ENCODE assay signal across 9 mouse cellular contexts in the genomic region with DNA sequence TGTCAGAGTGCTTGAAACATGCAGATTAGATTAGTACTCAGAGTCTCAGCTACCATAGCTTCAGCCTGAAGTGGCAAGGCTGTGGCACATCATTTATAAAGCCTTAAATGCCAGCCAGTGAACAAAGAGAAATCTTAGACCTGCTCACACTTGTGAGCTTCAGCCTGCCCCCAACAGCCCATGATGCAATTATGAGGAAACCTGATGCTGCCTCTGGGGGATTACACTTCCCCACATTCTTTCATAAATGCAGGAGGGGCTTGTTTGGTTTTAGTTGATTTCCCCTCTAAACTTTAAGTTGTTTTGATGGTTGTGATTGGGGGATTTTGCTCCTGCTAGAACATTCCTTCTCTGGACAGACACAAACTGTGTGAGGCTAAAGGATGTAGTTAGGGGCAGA. TPM values are rescaled to one million over a fixed set of nuclear protein-coding genes. Genes with fewer than 3 reads are reported as not detected.
DNase-seq lines count a peak whose midpoint lies in the region; ATAC-seq and TF ChIP-seq lines count a peak whose summit lies in the region.
"Had no signal": no experiment of that assay in that cellular context is flagged by ENCODE, and none has a peak within 500 bp of the region (broad histone marks: within the 10 kb centered on the region; RNA-seq: fewer than 3 reads in every experiment).

No protein-coding gene starts in this region.

- H3K27me3 ChIP-seq in kidney, embryonic 16.5 days (ENCODE audit: insufficient read depth, low read length), result no peaks in the 10 kb centered on the region
- no peaks in the 10 kb centered on the region for H3K27me3 ChIP-seq in MEL (ENCODE audit: control insufficient read depth in 1 of 2, insufficient read depth in 2 of 2, low read length in 2 of 2)
- no peaks in the 10 kb centered on the region for H3K27me3 ChIP-seq in embryonic facial prominence, embryonic 15.5 days
- H3K27me3 ChIP-seq in limb, embryonic 11.5 days (ENCODE audit: control insufficient read depth, insufficient read depth, low read length), result no peaks in the 10 kb centered on the region

- no peak for TF ChIP-seq POLR2A in MEL (IDR thresholded peaks at IDR 0.05; ENCODE audit: control insufficient read depth in 1 of 2, insufficient read depth in 1 of 2, low read depth in 1 of 2, low read length in 2 of 2, poor library complexity in 1 of 2)

- ATAC-seq in kidney, embryonic 16.5 days (ENCODE audit: low FRiP score, low TSS enrichment), result no peak
- no peak; the same call in 1 of the 2 replicates for ATAC-seq in embryonic facial prominence, embryonic 15.5 days (ENCODE audit: insufficient number of reproducible peaks, low FRiP score, low TSS enrichment, low read depth)
- ATAC-seq in limb, embryonic 11.5 days (ENCODE audit: insufficient number of reproducible peaks, low FRiP score, low TSS enrichment, low read depth), result 0 out of 2 replicates have a peak, but pooled peaks have one; percentile 19
- ATAC-seq: forebrain, postnatal 0 days had no signal

- no peak for TF ChIP-seq CTCF in MEL (IDR thresholded peaks at IDR 0.05 in 2 of 3, conservative IDR thresholded peaks at IDR 0.05 in 1 of 3; ENCODE audit: control insufficient read depth in 1 of 3, insufficient read depth in 1 of 3, low read depth in 2 of 3, low read length in 3 of 3, poor library complexity in 1 of 3, severe bottlenecking in 1 of 3)

- H3K4me1 ChIP-seq in kidney, embryonic 16.5 days (ENCODE audit: insufficient read depth, low read length), result peaks cover 50% of the 10 kb centered on the region
- peaks cover 10 to 15% of the 10 kb centered on the region in 2 experiments for H3K4me1 ChIP-seq in MEL (ENCODE audit: control insufficient read depth in 1 of 2, insufficient read depth in 2 of 2, low read length in 2 of 2)
- peaks cover 71% of the 10 kb centered on the region for H3K4me1 ChIP-seq in embryonic facial prominence, embryonic 15.5 days
- H3K4me1 ChIP-seq in limb, embryonic 11.5 days (ENCODE audit: control insufficient read depth, insufficient read depth, low read length), result peaks cover 46% of the 10 kb centered on the region

- no peaks in the 10 kb centered on the region for H3K9me3 ChIP-seq in kidney, embryonic 16.5 days (ENCODE audit: low read length)
- no peaks in the 10 kb centered on the region for H3K9me3 ChIP-seq in MEL (replicated peaks; ENCODE audit: insufficient read depth, low read length)
- no peaks in the 10 kb centered on the region for H3K9me3 ChIP-seq in embryonic facial prominence, embryonic 15.5 days (replicated peaks)
- no peaks in the 10 kb centered on the region for H3K9me3 ChIP-seq in limb, embryonic 11.5 days (ENCODE audit: control insufficient read depth, low read length)

- no peak for TF ChIP-seq RAD21 in MEL (IDR thresholded peaks at IDR 0.05; ENCODE audit: low read depth, low read length)

- no peak for DNase-seq in kidney, postnatal 14 days
- peak; percentile 40 for DNase-seq in MEL (ENCODE audit: low read depth, low spot score)
- DNase-seq in limb, embryonic 11.5 days (ENCODE audit: low spot score), result peak; percentile 58
- no peak for DNase-seq in thymus, postnatal 25 days
- no peak for DNase-seq in cerebellum, adult 8-10 months
- DNase-seq in thymus, postnatal 0 days (ENCODE audit: low spot score), result no peak
- DNase-seq: forebrain, postnatal 0 days had no signal

- H3K27ac ChIP-seq in kidney, embryonic 16.5 days (ENCODE audit: low read length), result peak overlapping the region; percentile 29
- peak overlapping the region; percentile 62 for H3K27ac ChIP-seq in MEL (ENCODE audit: control insufficient read depth, low read depth, low read length)
- peak overlapping the region; percentile 98 for H3K27ac ChIP-seq in embryonic facial prominence, embryonic 15.5 days (replicated peaks)
- peak overlapping the region; percentile 60 for H3K27ac ChIP-seq in limb, embryonic 11.5 days (replicated peaks; ENCODE audit: low read depth, low read length)

- H3K4me3 ChIP-seq in kidney, embryonic 16.5 days (ENCODE audit: low read length), result no peak overlapping the region
- no peak overlapping the region for H3K4me3 ChIP-seq in MEL (ENCODE audit: control insufficient read depth in 1 of 2, insufficient read depth in 1 of 2, low read depth in 2 of 2, low read length in 2 of 2)
- H3K4me3 ChIP-seq in embryonic facial prominence, embryonic 15.5 days (replicated peaks), result peak overlapping the region; percentile 7; the same call in 1 of the 2 replicates
- H3K4me3 ChIP-seq in limb, embryonic 11.5 days (ENCODE audit: low read depth, low read length), result no peak overlapping the region

- H3K9ac ChIP-seq in kidney, embryonic 16.5 days (replicated peaks; ENCODE audit: low read length), result 0 out of 2 replicates have a peak overlapping the region, but pooled peaks have one; percentile 31
- peak overlapping the region; percentile 34; the same call in 1 of the 2 replicates for H3K9ac ChIP-seq in MEL (ENCODE audit: control insufficient read depth, low read depth, low read length, poor library complexity, severe bottlenecking)
- no peak overlapping the region for H3K9ac ChIP-seq in embryonic facial prominence, embryonic 15.5 days
- H3K9ac ChIP-seq in limb, embryonic 11.5 days (ENCODE audit: low read length), result no peak overlapping the region
- H3K9ac ChIP-seq: forebrain, postnatal 0 days had no signal

- 0 out of 2 replicates have a peak overlapping the region, but pooled peaks have one; percentile 4 for H3K4me2 ChIP-seq in kidney, embryonic 16.5 days (replicated peaks; ENCODE audit: low read depth, low read length)
- H3K4me2 ChIP-seq in embryonic facial prominence, embryonic 15.5 days (replicated peaks), result peak overlapping the region; percentile 84
- peak overlapping the region; percentile 3; the same call in 1 of the 2 replicates for H3K4me2 ChIP-seq in limb, embryonic 11.5 days (ENCODE audit: low read depth, severe bottlenecking)

- H3K79me2 ChIP-seq in MEL (ENCODE audit: control insufficient read depth, insufficient read depth, low read length, poor library complexity), result peaks cover 16% of the 10 kb centered on the region

- no peaks in the 10 kb centered on the region for H3K36me3 ChIP-seq in kidney, embryonic 16.5 days (ENCODE audit: insufficient read depth, low read length)
- H3K36me3 ChIP-seq in MEL (ENCODE audit: control insufficient read depth in 1 of 2, insufficient read depth in 2 of 2, low read length in 2 of 2), result peaks cover 0 to 16% of the 10 kb centered on the region in 2 experiments; a peak in 2 of 4 replicates
- no peaks in the 10 kb centered on the region for H3K36me3 ChIP-seq in embryonic facial prominence, embryonic 15.5 days
- H3K36me3 ChIP-seq in limb, embryonic 11.5 days (ENCODE audit: control insufficient read depth, insufficient read depth, low read length), result no peaks in the 10 kb centered on the region

- no peak for TF ChIP-seq EP300 in MEL (IDR thresholded peaks at IDR 0.05; ENCODE audit: low read depth in 1 of 2, low read length in 2 of 2)

TF ChIP-seq in MEL, 35 proteins besides CTCF, POLR2A, EP300 and RAD21:
- TF ChIP-seq MXI1 (IDR thresholded peaks at IDR 0.05; ENCODE audit: low read depth, low read length) (no peak), ZMIZ1 (IDR thresholded peaks at IDR 0.05; ENCODE audit: low read depth, low read length) (no peak), TAL1 (IDR thresholded peaks at IDR 0.05; ENCODE audit: low read length) (no peak), POLR2AphosphoS5 (IDR thresholded peaks at IDR 0.05; ENCODE audit: borderline replicate concordance, low read depth, low read length) (no peak), E2F4 (IDR thresholded peaks at IDR 0.05; ENCODE audit: borderline replicate concordance, low read depth, low read length) (no peak), GABPA (IDR thresholded peaks at IDR 0.05; ENCODE audit: low read depth, low read length) (no peak), HCFC1 (IDR thresholded peaks at IDR 0.05; ENCODE audit: low read depth, low read length) (no peak), MAX (IDR thresholded peaks at IDR 0.05; ENCODE audit: low read length) (no peak), MAZ (IDR thresholded peaks at IDR 0.05; ENCODE audit: low read depth, low read length) (no peak), MYC (IDR thresholded peaks at IDR 0.05; ENCODE audit: low read depth, low read length) (no peak), POLR2AphosphoS2 (IDR thresholded peaks at IDR 0.05; ENCODE audit: low read length) (no peak), MEF2A (IDR thresholded peaks at IDR 0.05; ENCODE audit: extremely low read depth, insufficient replicate concordance, low read depth, low read length, poor library complexity, severe bottlenecking) (no peak), TCF12 (IDR thresholded peaks at IDR 0.05; ENCODE audit: low read depth, low read length) (no peak), UBTF (IDR thresholded peaks at IDR 0.05; ENCODE audit: borderline replicate concordance, insufficient read depth, low read depth, low read length) (no peak), SIN3A (IDR thresholded peaks at IDR 0.05; ENCODE audit: low read length) (no peak), SMC3 (IDR thresholded peaks at IDR 0.05; ENCODE audit: low read depth, low read length) (no peak), CHD2 (IDR thresholded peaks at IDR 0.05; ENCODE audit: low read length) (no peak), ETS1 (IDR thresholded peaks at IDR 0.05; ENCODE audit: low read depth, low read length) (no peak), MYB (IDR thresholded peaks at IDR 0.05; ENCODE audit: low read depth, low read length) (no peak)

RNA-seq across cellular contexts. Expression of a gene that starts 4.7 kb away (rescaled TPM):
- polyA plus RNA-seq in kidney, embryonic 16.5 days (2015; fragmentation: Nextera tagmentation; extraction: Ambion mirVana), result 103 and 106 TPM in 2 replicates
- 5.6 and 6.5 TPM in 2 replicates for total RNA-seq in MEL (2012; rRNA removed)
- polyA plus RNA-seq in MEL (2012; ENCODE audit: insufficient read depth in 1 of 2, insufficient read length in 2 of 2, low read depth in 1 of 2, low replicate concordance in 2 of 2, missing spikeins in 1 of 2), result 1 to 10 TPM in 1 of 2 experiments, not detected in 1; 8.6 TPM
- polyA plus RNA-seq in embryonic facial prominence, embryonic 15.5 days (2015; fragmentation: Nextera tagmentation; extraction: Ambion mirVana), result 167 and 173 TPM in 2 replicates
- polyA plus RNA-seq in limb, embryonic 11.5 days (2014; fragmentation: Nextera tagmentation; extraction: Ambion mirVana), result 62.1 and 64.9 TPM in 2 replicates
- polyA plus RNA-seq in thymus, postnatal 0 days (2015; fragmentation: Nextera tagmentation; extraction: Ambion mirVana), result 81.9 and 91.2 TPM in 2 replicates

Comparison
In these comparisons a context has a peak if more than half of its experiments do, and no peak if none do; other contexts are left out.
1. H3K27ac ChIP-seq: peak in every context shown above with its lines; median percentile 98 in embryonic facial prominence, embryonic 15.5 days; 62 in MEL; 60 in limb, embryonic 11.5 days; 29 in kidney, embryonic 16.5 days.
2. H3K4me2 ChIP-seq: peak in every context shown above with its lines; median percentile 84 in embryonic facial prominence, embryonic 15.5 days; 4 in kidney, embryonic 16.5 days; 3 in limb, embryonic 11.5 days.
3. H3K9ac ChIP-seq: peak in kidney, embryonic 16.5 days (single experiment) and MEL (single experiment); none in embryonic facial prominence, embryonic 15.5 days (single experiment) and limb, embryonic 11.5 days (single experiment).
4. DNase-seq: peak in MEL (single experiment) and limb, embryonic 11.5 days (single experiment); none in kidney, postnatal 14 days (single experiment), thymus, postnatal 25 days (single experiment), cerebellum, adult 8-10 months (single experiment) and thymus, postnatal 0 days (single experiment).